Mouse (Mus musculus) liver, postnatal 0 days (tissue): Measurements from ENCODE around the gene Olfr963. TPM values are rescaled to one million over a fixed set of nuclear protein-coding genes. Genes with fewer than 3 reads are reported as not detected.

Experiments used
- ATAC-seq: fragments of 200-750 bp; cut with Nextera tagmentation; 2 replicates; pipeline ENCODE4 v1.8.0; 2017; ENCODE audit warnings: mild to moderate bottlenecking, moderate library complexity
- DNase-seq: peaks from one replicate; pipeline ENCODE4 v3.0.0-alpha.2; 2016
- H3K27ac ChIP-seq: fragments of 300-500 bp; sonication (generic); 2 replicates; pipeline ENCODE4 v1.5.1; 2014; ENCODE audit warnings: antibody characterized with exemption, moderate library complexity, mild to moderate bottlenecking, low read depth
- H3K27me3 ChIP-seq: fragments of 300-500 bp; sonication (generic); 2 replicates; pipeline ENCODE4 v1.6.1; 2014; ENCODE audit warnings: low read length, control low read depth, mixed read lengths; ENCODE audit not compliant: insufficient read depth
- H3K36me3 ChIP-seq: fragments of 300-500 bp; sonication (generic); replicated peaks from 2 replicates; pipeline ENCODE4 v1.6.1; 2014; ENCODE audit warnings: mild to moderate bottlenecking, control low read depth, low read length, moderate library complexity, mixed read lengths; ENCODE audit not compliant: insufficient read depth
- H3K4me1 ChIP-seq: fragments of 300-500 bp; sonication (generic); 2 replicates; pipeline ENCODE4 v1.6.1; 2014; ENCODE audit warnings: antibody characterized with exemption, mild to moderate bottlenecking, control low read depth; ENCODE audit not compliant: insufficient read depth
- H3K4me2 ChIP-seq: fragments of 300-500 bp; sonication (generic); 2 replicates; pipeline ENCODE4 v1.6.1; 2014; ENCODE audit warnings: low read depth, mild to moderate bottlenecking, low read length, moderate library complexity, mixed read lengths
- H3K4me3 ChIP-seq: fragments of 300-500 bp; sonication (generic); 2 replicates; pipeline ENCODE4 v1.5.1; 2014; ENCODE audit warnings: low read depth, low read length
- H3K9ac ChIP-seq: fragments of 300-500 bp; sonication (generic); replicated peaks from 2 replicates; pipeline ENCODE4 v1.6.1; 2014; ENCODE audit warnings: mild to moderate bottlenecking, moderate library complexity
- H3K9me3 ChIP-seq: fragments of 300-500 bp; sonication (generic); 2 replicates; pipeline ENCODE4 v1.6.1; 2016; ENCODE audit warnings: mild to moderate bottlenecking, control low read depth, low read length, mixed read lengths
- CTCF ChIP-seq: sonication (generic); IDR thresholded peaks from 2 replicates; pipeline ENCODE4 v1.5.1; 2016; ENCODE audit warnings: antibody characterized with exemption, low read depth
- EP300 ChIP-seq: IDR thresholded peaks from 2 replicates; pipeline ENCODE4 v1.6.1; 2016; ENCODE audit warnings: antibody characterized with exemption, low read depth, mild to moderate bottlenecking
- WGBS: fragments of 180-500 bp; shearing (Covaris S2); extraction: QIAGEN DNeasy Blood & Tissue Kit; methylation state at CpG from one replicate; pipeline ENCODE4 v1.1.7; 2014; ENCODE audit not compliant: insufficient replicate concordance; 5-methylcytosine and 5-hydroxymethylcytosine counted together
- polyA plus RNA-seq: library from polyadenylated mRNA; unstranded; fragments of >200 nt; fragmentation: Nextera tagmentation; extraction: Ambion mirVana; gene quantifications from 2 replicates; pipeline ENCODE4 v1.2.1, GENCODE M21; 2015

Gene Olfr963
- not detected in 2 replicates for polyA plus RNA-seq

GRCm38 (mm10) chr9:39666905-39667304 lies at the start of gene Olfr963:
Gene Olfr963, plus strand, starts transcription at chr9:39667205.
- Histone ChIP-seq H3K4me2 (no peak within 1 kb of the TSS), H3K36me3 (no peaks in the 10 kb centered on the region), H3K27me3 (no peaks in the 10 kb centered on the region), H3K9ac (no peak within 1 kb of the TSS), H3K27ac (no peak within 1 kb of the TSS), H3K9me3 (no peaks in the 10 kb centered on the region), H3K4me3 (no peak within 1 kb of the TSS), H3K4me1 (no peaks in the 10 kb centered on the region)
- 59% methylated on average over 1 of the region's 1 CpGs for WGBS
- TF ChIP-seq CTCF (no peak), EP300 (no peak)
- ATAC-seq (no peak), DNase-seq (no peak)

GRCm38 (mm10) chr9:39621073-39621472 lies 45.9 kb upstream of the Olfr963 start, which contains the start of gene Olfr960:
Gene Olfr960, plus strand, starts transcription at chr9:39621373.
- H3K27ac ChIP-seq: no peak within 1 kb of the TSS
- TF ChIP-seq CTCF (no peak), EP300 (no peak)
- ATAC-seq: no peak
- H3K4me2 ChIP-seq: no peak within 1 kb of the TSS
- 63% methylated on average over 1 of the region's 1 CpGs for WGBS
- H3K9me3 ChIP-seq: no peaks in the 10 kb centered on the region
- H3K4me3 ChIP-seq: no peak within 1 kb of the TSS
- H3K9ac ChIP-seq: no peak within 1 kb of the TSS
- no peaks in the 10 kb centered on the region for H3K36me3 ChIP-seq
- no peak for DNase-seq
- no peaks in the 10 kb centered on the region for H3K4me1 ChIP-seq
- no peaks in the 10 kb centered on the region for H3K27me3 ChIP-seq

- WGBS: 81% methylated on average over 3 of the region's 3 CpGs
- H3K9me3 ChIP-seq: no peaks in the 10 kb centered on the region
- H3K4me2 ChIP-seq: no peak overlapping the region
- H3K4me1 ChIP-seq: no peaks in the 10 kb centered on the region
- no peak for DNase-seq
- H3K27ac ChIP-seq: no peak overlapping the region
- H3K27me3 ChIP-seq: no peaks in the 10 kb centered on the region
- ATAC-seq: no peak
- H3K9ac ChIP-seq: no peak overlapping the region
- no peak overlapping the region for H3K4me3 ChIP-seq
- TF ChIP-seq CTCF (no peak), EP300 (no peak)
- H3K36me3 ChIP-seq: no peaks in the 10 kb centered on the region
These were observed 43.2 kb upstream of the Olfr963 start for GRCm38 (mm10) chr9:39623783-39624182.

- 42% methylated on average over 2 of the region's 2 CpGs for WGBS
- H3K27me3 ChIP-seq: no peaks in the 10 kb centered on the region
- TF ChIP-seq CTCF (no peak), EP300 (no peak)
- no peak overlapping the region for H3K4me2 ChIP-seq
- H3K36me3 ChIP-seq: no peaks in the 10 kb centered on the region
- DNase-seq: no peak
- no peak overlapping the region for H3K4me3 ChIP-seq
- H3K9me3 ChIP-seq: no peaks in the 10 kb centered on the region
- H3K4me1 ChIP-seq: no peaks in the 10 kb centered on the region
- no peak overlapping the region for H3K9ac ChIP-seq
- H3K27ac ChIP-seq: no peak overlapping the region
- no peak for ATAC-seq
These were observed 42.3 kb upstream of the Olfr963 start for GRCm38 (mm10) chr9:39624711-39625110.

- TF ChIP-seq CTCF (no peak), EP300 (no peak)
- 79% methylated on average over 2 of the region's 2 CpGs for WGBS
- H3K9me3 ChIP-seq: no peaks in the 10 kb centered on the region
These were observed 37.9 kb upstream of the Olfr963 start for GRCm38 (mm10) chr9:39629069-39629468.

GRCm38 (mm10) chr9:39633913-39634594 lies 33.0 kb upstream of the Olfr963 start:
- Histone ChIP-seq H3K4me2 (no peak overlapping the region), H3K36me3 (no peaks in the 10 kb centered on the region), H3K4me3 (no peak overlapping the region), H3K9me3 (no peaks in the 10 kb centered on the region), H3K9ac (no peak overlapping the region), H3K27ac (no peak overlapping the region), H3K4me1 (no peaks in the 10 kb centered on the region), H3K27me3 (no peaks in the 10 kb centered on the region)
- no peak for DNase-seq
- no peak for ATAC-seq
- 11% methylated on average over 4 of the region's 4 CpGs for WGBS
- TF ChIP-seq CTCF (no peak), EP300 (no peak)

More at GRCm38 (mm10) chr9:39629069-39629468, 37.9 kb upstream of the Olfr963 start:
- H3K4me1 ChIP-seq: no peaks in the 10 kb centered on the region
- H3K4me2 ChIP-seq: no peak overlapping the region
- DNase-seq (no peak), ATAC-seq (no peak)
- H3K36me3 ChIP-seq: no peaks in the 10 kb centered on the region
- no peaks in the 10 kb centered on the region for H3K27me3 ChIP-seq
- H3K9ac ChIP-seq: no peak overlapping the region
- no peak overlapping the region for H3K27ac ChIP-seq
- H3K4me3 ChIP-seq: no peak overlapping the region
